Mouse (Mus musculus): ENCODE measurements around the gene Shq1. TPM values are rescaled to one million over a fixed set of nuclear protein-coding genes. Genes with fewer than 3 reads are reported as not detected.

Gene Shq1
- total and polyA plus RNA-seq, 2 experiments from 2014 or later, result 3.7 to 4.3 TPM

GRCm38 (mm10) chr6:100710170-100710569, 39.2 kb upstream of the Shq1 start:
- H3K27me3 ChIP-seq (ENCODE audit: insufficient read depth, low read length), result peaks cover 10% of the 10 kb centered on the region; the same call in 1 of the 2 replicates
- H3K36me3 ChIP-seq (ENCODE audit: insufficient read depth, low read length), result no peaks in the 10 kb centered on the region
- DNase-seq (ENCODE audit: low spot score) (peak; percentile 41), ATAC-seq (ENCODE audit: low FRiP score) (no peak)
- H3K27ac ChIP-seq (ENCODE audit: low read depth, low read length), result no peak overlapping the region
- WGBS, result 26% methylated on average over 4 of the region's 4 CpGs
- TF ChIP-seq CTCF (IDR thresholded peaks at IDR 0.05), result peak; percentile 45
- no peak overlapping the region for H3K4me2 ChIP-seq (ENCODE audit: low read depth, low read length, poor library complexity, severe bottlenecking)
- H3K4me3 ChIP-seq (ENCODE audit: low read depth, low read length), result no peak overlapping the region
- H3K4me1 ChIP-seq (ENCODE audit: insufficient read depth, low read length), result no peaks in the 10 kb centered on the region
- no peaks in the 10 kb centered on the region for H3K9me3 ChIP-seq (ENCODE audit: low read length)
- H3K9ac ChIP-seq (replicated peaks; ENCODE audit: low read length, poor library complexity, severe bottlenecking), result no peak overlapping the region

GRCm38 (mm10) chr6:100709483-100709882, 38.5 kb upstream of the Shq1 start:
- H3K9ac ChIP-seq (replicated peaks; ENCODE audit: low read length, poor library complexity, severe bottlenecking), result no peak overlapping the region
- ATAC-seq (ENCODE audit: low FRiP score) (no peak), DNase-seq (ENCODE audit: low spot score) (peak; percentile 61)
- 8% methylated on average over 7 of the region's 7 CpGs for WGBS
- no peak for TF ChIP-seq CTCF (IDR thresholded peaks at IDR 0.05)
- H3K4me2 ChIP-seq (ENCODE audit: low read depth, low read length, poor library complexity, severe bottlenecking), result no peak overlapping the region
- H3K4me1 ChIP-seq (ENCODE audit: insufficient read depth, low read length), result no peaks in the 10 kb centered on the region; the same call in 1 of the 2 replicates
- H3K9me3 ChIP-seq (ENCODE audit: low read length), result no peaks in the 10 kb centered on the region
- peaks cover 13% of the 10 kb centered on the region; the same call in 1 of the 2 replicates for H3K27me3 ChIP-seq (ENCODE audit: insufficient read depth, low read length)
- no peaks in the 10 kb centered on the region for H3K36me3 ChIP-seq (ENCODE audit: insufficient read depth, low read length)
- H3K4me3 ChIP-seq (ENCODE audit: low read depth, low read length), result no peak overlapping the region
- H3K27ac ChIP-seq (ENCODE audit: low read depth, low read length), result no peak overlapping the region

- ATAC-seq (ENCODE audit: low FRiP score) (no peak), DNase-seq (ENCODE audit: low spot score) (no peak)
- peaks cover 13% of the 10 kb centered on the region; the same call in 1 of the 2 replicates for H3K27me3 ChIP-seq (ENCODE audit: insufficient read depth, low read length)
- H3K36me3 ChIP-seq (ENCODE audit: insufficient read depth, low read length), result no peaks in the 10 kb centered on the region
- no peaks in the 10 kb centered on the region; the same call in 1 of the 2 replicates for H3K4me1 ChIP-seq (ENCODE audit: insufficient read depth, low read length)
- TF ChIP-seq CTCF (IDR thresholded peaks at IDR 0.05), result no peak
- WGBS, result 61% methylated on average over 9 of the region's 9 CpGs
- H3K9ac ChIP-seq (replicated peaks; ENCODE audit: low read length, poor library complexity, severe bottlenecking), result no peak overlapping the region
- H3K27ac ChIP-seq (ENCODE audit: low read depth, low read length), result no peak overlapping the region
- H3K4me2 ChIP-seq (ENCODE audit: low read depth, low read length, poor library complexity, severe bottlenecking), result no peak overlapping the region
- H3K9me3 ChIP-seq (ENCODE audit: low read length), result no peaks in the 10 kb centered on the region
- no peak overlapping the region for H3K4me3 ChIP-seq (ENCODE audit: low read depth, low read length)
Measured at GRCm38 (mm10) chr6:100708996-100709395, 38.0 kb upstream of the Shq1 start.

GRCm38 (mm10) chr6:100708248-100708647, 37.3 kb upstream of the Shq1 start:
- Histone ChIP-seq H3K4me2 (ENCODE audit: low read depth, low read length, poor library complexity, severe bottlenecking) (no peak overlapping the region), H3K27me3 (ENCODE audit: insufficient read depth, low read length) (peaks cover 18% of the 10 kb centered on the region; the same call in 1 of the 2 replicates), H3K36me3 (ENCODE audit: insufficient read depth, low read length) (no peaks in the 10 kb centered on the region), H3K27ac (ENCODE audit: low read depth, low read length) (no peak overlapping the region), H3K4me1 (ENCODE audit: insufficient read depth, low read length) (no peaks in the 10 kb centered on the region; the same call in 1 of the 2 replicates), H3K9me3 (ENCODE audit: low read length) (no peaks in the 10 kb centered on the region), H3K9ac (replicated peaks; ENCODE audit: low read length, poor library complexity, severe bottlenecking) (no peak overlapping the region), H3K4me3 (ENCODE audit: low read depth, low read length) (no peak overlapping the region)
- WGBS, result 79% methylated on average over 1 of the region's 1 CpGs
- no peak for TF ChIP-seq CTCF (IDR thresholded peaks at IDR 0.05)
- ATAC-seq (ENCODE audit: low FRiP score) (no peak), DNase-seq (ENCODE audit: low spot score) (no peak)

- no peak for TF ChIP-seq CTCF (IDR thresholded peaks at IDR 0.05)
- no peak overlapping the region for H3K4me2 ChIP-seq (ENCODE audit: low read depth, low read length, poor library complexity, severe bottlenecking)
- no peaks in the 10 kb centered on the region for H3K9me3 ChIP-seq (ENCODE audit: low read length)
- H3K36me3 ChIP-seq (ENCODE audit: insufficient read depth, low read length), result no peaks in the 10 kb centered on the region
- no peak overlapping the region for H3K4me3 ChIP-seq (ENCODE audit: low read depth, low read length)
- peaks cover 21% of the 10 kb centered on the region; the same call in 1 of the 2 replicates for H3K27me3 ChIP-seq (ENCODE audit: insufficient read depth, low read length)
- no peak overlapping the region for H3K9ac ChIP-seq (replicated peaks; ENCODE audit: low read length, poor library complexity, severe bottlenecking)
- ATAC-seq (ENCODE audit: low FRiP score) (no peak), DNase-seq (ENCODE audit: low spot score) (no peak)
- 35% methylated on average over 7 of the region's 7 CpGs for WGBS
- no peak overlapping the region for H3K27ac ChIP-seq (ENCODE audit: low read depth, low read length)
- no peaks in the 10 kb centered on the region; the same call in 1 of the 2 replicates for H3K4me1 ChIP-seq (ENCODE audit: insufficient read depth, low read length)
Measured at GRCm38 (mm10) chr6:100707557-100707956, 36.6 kb upstream of the Shq1 start.

GRCm38 (mm10) chr6:100706861-100707260, 35.9 kb upstream of the Shq1 start:
- no peak for ATAC-seq (ENCODE audit: low FRiP score)
- WGBS, result 78% methylated on average over 6 of the region's 6 CpGs

More at GRCm38 (mm10) chr6:100706861-100707260, 35.9 kb upstream of the Shq1 start:
- H3K27me3 ChIP-seq (ENCODE audit: insufficient read depth, low read length), result peaks cover 22% of the 10 kb centered on the region; the same call in 1 of the 2 replicates
- no peak overlapping the region for H3K9ac ChIP-seq (replicated peaks; ENCODE audit: low read length, poor library complexity, severe bottlenecking)
- TF ChIP-seq CTCF (IDR thresholded peaks at IDR 0.05), result no peak
- H3K4me3 ChIP-seq (ENCODE audit: low read depth, low read length), result no peak overlapping the region
- no peaks in the 10 kb centered on the region for H3K36me3 ChIP-seq (ENCODE audit: insufficient read depth, low read length)
- DNase-seq (ENCODE audit: low spot score), result no peak
- no peaks in the 10 kb centered on the region; the same call in 1 of the 2 replicates for H3K4me1 ChIP-seq (ENCODE audit: insufficient read depth, low read length)
- H3K9me3 ChIP-seq (ENCODE audit: low read length), result no peaks in the 10 kb centered on the region
- no peak overlapping the region for H3K27ac ChIP-seq (ENCODE audit: low read depth, low read length)
- H3K4me2 ChIP-seq (ENCODE audit: low read depth, low read length, poor library complexity, severe bottlenecking), result no peak overlapping the region

Data from midbrain, postnatal 0 days (tissue).